Mouse (Mus musculus) layer of hippocampus, adult 11-12 months (tissue): ENCODE measurements around the gene Stra6.

Source experiments
- DNase-seq: peaks from one replicate; pipeline ENCODE4 v3.0.0; 2022; ENCODE audit warnings: low spot score

Stra6 gene

DNA sequence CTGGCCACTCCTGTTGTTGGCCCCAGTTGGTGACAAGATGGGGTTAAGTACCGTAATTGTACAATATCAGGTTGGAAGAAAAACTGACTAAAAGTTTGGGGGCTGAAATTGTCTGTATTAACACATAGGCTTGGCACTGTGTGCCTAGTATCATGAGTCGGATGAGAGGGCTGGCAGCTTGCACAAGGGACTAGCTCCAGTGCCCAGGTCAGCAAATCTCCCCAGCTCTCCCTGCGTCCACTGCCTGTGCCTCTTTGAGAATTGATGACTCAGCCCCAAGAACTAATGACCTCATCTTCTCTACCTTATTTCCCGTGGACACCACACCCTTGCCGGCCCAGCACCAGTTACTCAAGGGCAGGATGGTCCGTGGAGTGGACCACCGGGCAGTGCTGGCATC is 13.7 kb upstream of the Stra6 start:
- DNase-seq, result no peak

DNA sequence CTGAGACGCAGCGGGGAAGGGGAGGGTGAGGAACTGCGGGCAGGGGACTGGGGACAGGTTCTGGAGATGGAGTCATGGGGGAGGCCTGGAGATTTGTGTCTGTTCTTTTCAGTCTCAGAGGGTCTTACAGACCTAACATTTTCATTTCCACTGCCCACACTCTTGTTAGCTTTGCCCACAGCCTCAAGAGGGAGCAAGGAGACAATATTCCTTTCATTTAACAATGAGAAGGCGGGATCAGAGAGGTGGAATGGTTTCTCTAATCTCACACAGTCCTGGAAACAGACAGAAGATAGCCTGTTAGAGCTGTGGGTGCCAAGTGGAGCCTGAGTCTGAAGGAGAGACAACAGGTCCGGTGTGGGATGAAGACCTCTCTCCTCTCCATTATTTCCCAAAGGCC is 11.7 kb upstream of the Stra6 start:
- DNase-seq, result peak; percentile 25

DNA sequence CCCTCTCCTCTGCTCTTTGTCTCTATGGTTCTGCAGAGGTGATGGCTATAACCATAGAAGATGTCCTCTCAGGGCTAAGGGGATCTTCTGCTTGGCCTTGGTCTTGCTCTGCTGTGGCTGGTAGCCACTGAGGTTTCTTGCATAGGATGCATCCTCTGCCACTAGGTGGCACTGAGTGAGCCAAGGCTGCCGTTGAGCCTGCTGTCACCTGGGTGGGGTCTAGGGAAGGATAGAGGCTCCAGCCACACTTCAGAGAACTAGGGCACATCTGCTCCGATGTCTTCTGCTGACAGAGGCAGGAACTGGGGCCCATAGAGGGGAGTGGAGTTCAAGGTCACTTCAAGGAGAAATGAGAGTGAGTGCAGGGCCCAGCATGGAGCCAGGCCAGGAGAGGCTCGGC is 10.5 kb upstream of the Stra6 start:
- DNase-seq, result peak; percentile 75

DNA sequence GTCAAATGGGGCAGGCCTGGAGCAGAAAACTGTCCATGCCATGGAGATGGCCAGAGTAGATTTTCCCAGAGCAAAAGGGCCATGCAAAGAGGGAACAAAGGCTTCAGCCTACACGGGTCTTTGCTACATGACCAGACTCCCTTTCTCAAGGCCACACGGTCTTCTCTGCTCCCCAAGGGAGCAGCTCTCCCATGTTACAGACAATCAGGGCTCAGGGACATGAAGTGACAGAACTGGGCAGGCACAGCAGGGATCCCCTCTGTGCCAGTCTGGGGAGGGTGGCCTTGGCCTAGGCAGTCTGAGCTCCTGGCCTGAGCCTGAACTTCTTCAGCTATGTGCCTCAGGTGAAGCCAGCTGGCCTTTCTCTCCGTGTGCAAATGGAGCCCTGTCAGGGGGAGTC is 10.0 kb upstream of the Stra6 start:
- no peak for DNase-seq

DNA sequence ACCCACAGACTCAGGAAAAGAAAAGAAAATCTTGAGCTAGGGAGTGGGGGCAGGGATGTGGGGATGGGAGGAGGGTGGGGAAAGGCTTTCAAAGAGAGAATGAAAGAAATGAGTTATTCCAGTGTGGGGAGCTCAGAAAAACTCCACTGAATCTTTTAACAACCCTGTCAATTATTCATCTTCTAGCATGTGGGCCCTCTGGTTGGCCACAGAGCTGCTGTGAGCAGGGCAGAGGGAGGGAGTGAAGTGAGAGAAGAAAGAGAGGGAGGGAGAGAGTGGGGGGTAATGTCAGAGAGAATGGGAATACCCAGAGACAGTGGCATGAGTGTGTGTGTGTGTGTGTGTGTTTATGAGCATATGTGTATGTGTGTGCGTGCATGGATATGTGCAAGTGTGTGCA is 9.6 kb upstream of the Stra6 start:
- DNase-seq, result no peak

DNA sequence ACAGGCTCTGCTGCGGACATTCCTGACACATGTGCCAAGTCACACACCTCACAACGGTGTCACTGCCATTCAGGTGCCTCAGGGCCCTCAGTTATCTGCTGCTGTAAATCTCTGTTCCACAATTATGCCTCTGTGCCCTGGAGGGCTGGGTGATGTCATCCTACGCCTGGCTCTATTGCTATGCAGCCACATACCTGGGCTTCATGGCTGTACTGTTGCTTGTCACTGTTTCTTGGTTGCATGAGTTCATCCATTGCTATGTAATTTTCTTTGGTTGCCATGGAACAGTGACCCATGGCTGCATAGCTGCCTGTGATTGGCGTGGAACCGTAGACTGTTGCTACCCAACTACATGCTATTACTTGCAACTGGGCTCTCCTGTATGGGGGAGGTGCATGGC is 7.9 kb upstream of the Stra6 start:
- DNase-seq, result no peak

DNA sequence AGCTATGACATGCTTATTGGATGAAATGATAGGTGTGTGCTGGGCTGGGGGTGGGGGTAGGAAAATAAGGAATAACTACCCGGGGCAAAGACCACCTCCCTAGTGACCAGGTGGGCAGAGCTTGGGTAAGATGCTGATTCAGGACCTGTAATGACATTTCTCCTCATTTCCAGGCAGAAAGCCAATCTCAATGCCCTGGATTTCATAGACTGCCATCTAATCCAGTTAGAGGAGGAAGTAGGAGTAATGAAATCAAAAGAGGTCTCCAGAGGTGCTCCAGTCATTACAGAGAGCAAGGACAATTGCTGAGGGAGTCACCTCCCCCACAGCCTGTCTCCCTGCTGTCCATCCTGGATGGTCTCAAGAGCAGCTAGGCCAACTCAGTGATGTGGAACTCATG is 3.7 kb upstream of the Stra6 start:
- DNase-seq, result no peak

DNA sequence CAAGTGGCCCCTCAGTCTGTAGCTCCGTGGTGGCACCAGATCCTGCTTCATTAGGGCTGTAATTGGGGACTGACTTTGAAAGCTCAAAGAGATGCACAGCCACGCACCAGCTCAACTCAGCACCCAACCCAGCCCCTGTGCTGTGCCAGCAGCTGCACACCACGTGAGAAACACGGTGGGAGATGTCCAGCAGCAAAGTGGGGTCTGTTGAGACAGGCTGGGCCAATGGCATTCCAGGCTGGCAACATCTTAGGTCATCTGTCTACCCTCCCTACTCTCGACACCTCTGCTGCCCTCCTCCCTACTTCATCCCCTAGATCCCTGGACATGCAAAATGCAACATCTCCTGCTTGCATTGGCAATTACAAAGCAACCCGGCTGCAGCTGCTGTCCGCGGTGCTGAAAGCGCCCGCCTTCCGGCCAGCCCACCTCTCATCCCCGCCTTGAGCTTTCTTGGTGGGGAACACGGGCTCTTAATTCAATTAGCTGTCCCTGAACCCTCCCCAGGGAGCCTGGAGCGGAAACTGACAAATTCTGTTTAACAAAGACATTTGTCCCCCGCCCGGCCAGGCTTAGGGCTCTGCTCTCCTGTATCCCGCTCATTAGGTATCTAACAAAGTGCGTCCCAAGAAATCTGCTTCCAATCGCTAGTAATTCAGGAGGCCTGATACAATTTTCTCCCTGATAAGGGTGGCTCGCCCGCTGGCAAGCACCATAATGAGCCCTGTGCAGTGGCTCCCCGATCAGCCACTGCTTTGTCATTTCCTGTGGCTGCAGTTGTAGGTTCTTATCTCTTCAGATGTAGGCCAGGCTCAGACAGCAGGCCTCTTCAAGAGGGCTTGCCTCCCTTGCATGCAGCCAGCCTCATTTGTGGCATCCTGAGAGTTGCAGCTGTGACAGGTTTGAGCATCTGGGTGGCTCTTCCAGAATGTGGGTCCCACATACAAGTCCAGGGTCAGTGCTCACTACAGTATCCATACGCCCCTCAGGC is 2.6 kb upstream of the Stra6 start:
- DNase-seq, result no peak

DNA sequence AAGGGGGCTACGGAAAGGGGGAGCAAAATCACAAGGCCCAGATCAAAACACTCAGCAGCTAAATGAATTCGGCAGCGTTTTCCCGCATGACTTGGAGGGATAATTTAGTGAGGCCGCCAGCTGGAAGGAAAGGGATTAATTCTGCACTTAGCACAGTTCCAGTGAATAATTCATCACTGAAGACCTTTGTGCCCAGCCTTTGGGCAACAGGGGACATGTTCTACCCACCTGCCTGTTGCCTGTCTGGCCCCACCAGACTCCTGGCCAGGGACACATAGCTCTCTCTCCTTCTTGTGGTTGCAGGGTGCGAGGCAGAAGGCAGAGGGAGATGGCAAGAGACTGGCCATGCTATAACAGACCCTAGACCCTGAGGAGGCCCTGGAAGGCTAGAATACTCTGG is 1.9 kb downstream of the Stra6 start:
- no peak for DNase-seq

DNA sequence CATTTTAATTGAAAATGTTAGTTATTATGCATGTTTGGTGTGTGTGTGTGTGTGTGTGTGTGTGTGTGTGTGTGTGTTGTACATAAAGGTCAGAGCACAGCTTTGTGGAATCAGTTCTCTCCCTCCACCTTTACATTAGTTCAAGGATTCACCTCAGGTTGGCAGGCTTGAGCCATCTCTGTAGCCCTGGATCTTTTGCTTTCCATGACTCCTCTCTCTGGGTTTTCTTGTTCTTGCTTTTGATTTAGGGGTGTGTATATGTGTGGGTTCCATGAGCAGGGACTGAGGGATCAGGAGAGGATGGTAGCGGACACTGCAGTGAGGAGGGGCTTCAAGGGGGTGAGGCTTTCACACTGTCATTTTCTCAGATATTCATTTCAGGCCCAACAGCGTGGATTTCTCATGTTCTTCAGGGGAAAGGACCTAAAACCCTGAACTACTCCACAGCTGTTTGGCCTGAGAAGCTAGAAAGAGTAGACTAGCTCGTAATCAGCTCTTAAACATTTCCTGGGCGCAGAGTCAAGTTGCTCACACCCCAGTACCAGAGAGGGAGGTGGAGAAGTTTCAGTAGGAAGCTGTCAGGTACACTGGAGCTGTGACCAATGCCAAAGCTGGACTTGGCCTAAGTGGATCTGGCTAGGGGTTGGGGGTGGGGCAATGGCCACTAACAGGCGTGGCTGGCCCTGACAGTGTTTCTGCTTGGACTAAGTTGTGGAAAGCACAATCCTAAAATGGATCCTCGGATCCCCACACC is 2.6 kb downstream of the Stra6 start:
- DNase-seq, result no peak

DNA sequence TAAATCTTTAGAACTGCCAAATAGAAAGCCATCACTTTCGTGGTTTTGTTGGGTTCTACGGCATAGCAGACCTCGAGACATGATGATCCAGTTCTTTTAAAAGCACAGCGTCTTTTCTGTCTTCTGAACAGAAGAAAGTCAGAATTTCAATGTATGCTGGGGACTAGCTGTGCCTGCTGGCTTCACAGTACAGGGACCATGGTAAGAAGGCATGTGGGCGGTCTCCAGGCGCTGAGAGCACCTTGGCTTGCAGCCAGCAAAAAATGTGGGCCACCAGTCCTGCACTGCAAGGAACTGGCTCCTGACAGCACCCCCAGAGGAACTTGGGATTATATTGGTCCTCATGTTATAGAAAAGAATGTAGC is 3.1 kb downstream of the Stra6 start:
- DNase-seq, result peak; percentile 72

DNA sequence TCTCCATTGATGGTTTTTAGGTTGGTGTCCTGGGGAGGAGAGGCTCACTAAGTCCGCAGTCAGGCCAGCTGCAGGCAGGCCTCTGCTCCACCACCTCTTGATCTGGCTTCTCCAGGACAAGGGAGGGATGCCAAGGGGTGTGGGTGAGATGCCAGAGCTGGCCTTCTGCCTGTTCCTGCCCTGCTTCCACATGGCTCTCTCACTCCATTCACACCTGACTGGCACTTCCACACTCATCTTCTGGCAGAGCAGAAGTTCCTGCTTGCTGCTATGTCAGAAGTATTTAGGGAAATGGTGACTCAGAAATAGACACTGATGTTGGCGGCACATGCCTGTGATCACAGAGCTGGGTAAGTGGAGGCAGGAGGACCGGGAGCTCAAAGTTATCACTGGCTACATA is 4.0 kb downstream of the Stra6 start:
- no peak for DNase-seq

DNA sequence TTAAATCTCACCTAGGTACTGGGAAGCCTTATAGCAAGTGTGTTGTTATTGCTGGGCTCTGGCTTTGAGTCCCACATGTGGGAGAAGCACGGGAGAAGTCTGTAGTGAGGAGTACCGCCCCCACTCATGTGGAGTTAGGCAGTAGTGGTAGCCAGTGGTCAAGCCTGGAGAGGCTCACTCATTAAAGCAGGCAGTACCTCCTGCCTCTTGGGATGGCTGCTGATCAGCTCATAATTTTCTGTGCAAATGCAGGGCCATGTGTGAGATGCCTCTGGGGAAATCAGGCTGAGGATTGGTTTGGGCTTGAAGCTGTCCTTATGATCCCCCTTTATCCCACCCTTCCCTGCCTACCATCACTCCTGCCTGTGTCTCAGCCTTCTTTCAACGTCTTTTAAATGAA is 11.0 kb downstream of the Stra6 start:
- no peak for DNase-seq

DNA sequence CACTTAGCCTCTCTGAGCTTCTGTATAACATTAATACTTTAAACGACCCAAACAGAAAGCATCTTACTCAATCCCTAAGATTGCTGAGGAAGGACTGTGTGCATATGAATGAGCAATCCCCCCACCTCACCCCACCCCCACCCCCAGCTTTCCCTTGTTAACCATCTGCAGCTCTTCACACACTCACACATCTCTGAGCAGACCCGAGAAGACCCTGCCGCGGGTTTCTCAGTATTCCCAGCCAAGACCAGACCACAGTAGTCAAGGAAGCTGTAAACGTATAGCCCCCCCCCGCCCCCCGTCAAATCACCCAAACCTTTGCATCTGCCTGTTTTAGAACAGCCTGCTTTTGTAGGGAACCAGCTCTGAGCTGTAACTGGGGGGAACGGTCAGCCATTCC is 21.0 kb downstream of the Stra6 start:
- no peak for DNase-seq

DNA sequence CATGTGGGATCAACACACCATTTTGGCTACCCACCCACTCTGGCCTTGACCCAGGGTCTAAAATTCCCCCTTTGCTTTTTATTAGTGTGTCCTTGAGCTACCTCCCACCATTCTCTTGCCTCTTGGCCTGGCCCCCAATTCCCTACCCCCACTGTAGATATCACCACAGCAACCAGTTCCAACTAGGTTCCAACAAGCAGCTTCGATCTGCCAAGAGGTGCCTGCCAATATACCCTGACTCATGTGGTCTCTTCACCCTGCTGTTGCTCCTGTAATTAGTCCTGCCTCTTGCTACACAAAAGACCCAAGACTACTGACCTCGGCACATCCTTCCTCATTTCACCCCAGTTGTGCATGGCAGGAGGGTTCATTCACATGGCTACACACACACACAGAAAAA is 21.5 kb downstream of the Stra6 start:
- DNase-seq, result peak; percentile 74

DNA sequence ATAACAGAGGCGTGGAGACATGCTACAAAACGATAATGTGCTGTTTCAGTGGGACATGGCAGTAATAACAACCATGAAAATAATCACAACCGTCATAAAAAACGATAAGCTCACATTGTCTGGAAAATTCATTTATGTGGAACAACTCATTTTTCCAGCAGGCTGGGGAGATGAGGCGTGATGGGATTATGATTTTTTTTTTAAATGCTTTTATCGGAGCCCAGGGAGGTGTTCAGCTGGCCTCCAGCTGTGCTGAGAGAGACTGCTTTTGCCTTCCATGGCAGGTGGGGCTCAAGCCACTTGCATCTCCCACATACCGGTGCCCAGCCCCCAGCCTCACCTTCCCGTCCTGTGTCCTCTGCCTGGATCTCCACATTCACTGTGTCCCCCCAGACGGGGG is 22.6 kb downstream of the Stra6 start:
- DNase-seq, result no peak

DNA sequence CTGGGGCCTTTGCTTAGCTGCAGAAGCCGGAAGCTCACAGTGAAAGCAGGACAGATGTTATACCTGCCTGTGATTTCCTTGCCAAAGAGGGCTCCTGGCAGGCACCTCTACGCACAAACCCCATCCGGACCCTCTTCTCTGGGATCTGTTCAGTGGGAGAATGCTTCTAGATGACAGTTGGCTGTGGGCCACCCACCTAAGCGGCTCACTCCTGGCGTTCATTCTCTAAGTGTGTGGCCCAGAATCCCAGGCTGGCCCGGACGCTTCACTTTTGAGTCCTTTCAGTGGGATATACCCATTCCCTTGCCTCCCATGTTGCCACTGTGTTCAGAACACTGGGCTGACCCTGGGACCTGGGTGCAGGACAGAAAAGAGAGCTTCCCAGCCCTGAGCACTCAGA is 23.3 kb downstream of the Stra6 start:
- no peak for DNase-seq

DNA sequence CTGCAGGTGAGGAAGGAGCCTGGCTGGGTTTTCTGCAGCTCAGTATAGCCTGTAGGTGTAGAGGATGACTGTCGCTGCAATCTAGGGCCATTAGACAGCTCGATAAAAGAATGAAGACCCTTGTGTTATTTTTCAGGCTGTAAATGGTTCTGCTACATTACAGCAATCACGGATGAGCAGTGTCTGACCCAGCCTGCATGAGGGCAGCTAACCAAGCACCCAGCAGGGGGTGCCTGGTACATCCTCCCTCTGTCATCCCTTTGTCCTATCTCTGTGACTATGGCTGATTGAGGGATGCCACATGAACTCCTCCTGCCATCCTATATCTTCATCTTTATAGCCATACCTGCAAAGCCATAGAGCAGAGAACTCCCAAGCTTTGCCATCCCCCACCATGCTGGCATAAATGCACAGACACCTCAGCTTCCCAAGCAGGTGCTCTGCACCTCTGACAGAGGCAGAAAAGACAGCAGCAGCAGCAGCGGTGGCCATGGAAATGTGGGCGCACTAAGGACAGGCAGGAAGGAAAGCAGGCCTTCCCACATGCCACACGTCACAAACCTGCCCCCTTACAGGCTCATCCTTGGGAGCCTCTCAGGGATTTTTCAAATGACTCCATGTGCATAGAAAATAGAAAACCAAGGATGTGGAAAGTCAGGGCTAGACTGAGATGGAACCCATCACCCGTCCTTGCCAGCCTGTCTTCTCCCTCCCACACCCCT is 23.9 kb downstream of the Stra6 start:
- DNase-seq, result no peak

DNA sequence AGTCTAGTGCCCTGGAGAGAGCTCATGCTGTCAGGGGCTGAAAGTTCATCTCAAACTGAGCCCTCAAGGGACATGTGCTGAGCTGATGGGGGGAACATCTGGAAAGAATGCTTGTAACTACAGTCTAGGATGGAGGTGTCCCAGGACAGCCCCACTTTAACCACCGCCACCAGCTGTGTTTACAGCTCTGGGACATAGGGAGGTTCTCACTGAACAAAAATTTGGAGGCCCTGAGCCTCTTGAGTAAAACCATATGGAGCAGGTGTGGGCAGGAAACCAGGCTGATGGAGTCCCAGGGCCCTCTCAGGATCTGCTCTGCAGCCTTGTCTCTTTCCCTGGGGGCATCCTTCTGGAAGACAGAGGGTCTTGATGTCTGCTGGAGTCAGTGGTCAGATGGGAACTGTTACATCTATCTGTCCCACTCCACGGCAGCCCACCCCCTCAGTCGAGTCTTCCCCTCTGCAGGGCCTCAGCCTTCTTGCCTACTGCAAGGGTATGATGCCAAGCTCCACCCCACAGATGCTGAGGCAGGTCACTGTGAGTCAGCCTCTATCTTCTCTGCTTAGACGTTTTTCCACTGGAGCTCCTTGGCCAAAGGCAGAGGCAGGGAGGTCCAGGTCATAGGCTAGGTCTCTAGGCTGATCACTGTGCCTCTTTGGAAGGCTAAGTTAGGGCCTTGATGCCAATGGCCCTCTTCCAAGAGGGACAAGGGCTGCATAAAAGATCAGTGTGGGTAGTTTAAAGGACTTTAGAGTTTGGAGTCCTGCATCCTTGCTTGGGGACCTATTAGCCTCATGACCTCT is 28.2 kb downstream of the Stra6 start:
- DNase-seq, result no peak

DNA sequence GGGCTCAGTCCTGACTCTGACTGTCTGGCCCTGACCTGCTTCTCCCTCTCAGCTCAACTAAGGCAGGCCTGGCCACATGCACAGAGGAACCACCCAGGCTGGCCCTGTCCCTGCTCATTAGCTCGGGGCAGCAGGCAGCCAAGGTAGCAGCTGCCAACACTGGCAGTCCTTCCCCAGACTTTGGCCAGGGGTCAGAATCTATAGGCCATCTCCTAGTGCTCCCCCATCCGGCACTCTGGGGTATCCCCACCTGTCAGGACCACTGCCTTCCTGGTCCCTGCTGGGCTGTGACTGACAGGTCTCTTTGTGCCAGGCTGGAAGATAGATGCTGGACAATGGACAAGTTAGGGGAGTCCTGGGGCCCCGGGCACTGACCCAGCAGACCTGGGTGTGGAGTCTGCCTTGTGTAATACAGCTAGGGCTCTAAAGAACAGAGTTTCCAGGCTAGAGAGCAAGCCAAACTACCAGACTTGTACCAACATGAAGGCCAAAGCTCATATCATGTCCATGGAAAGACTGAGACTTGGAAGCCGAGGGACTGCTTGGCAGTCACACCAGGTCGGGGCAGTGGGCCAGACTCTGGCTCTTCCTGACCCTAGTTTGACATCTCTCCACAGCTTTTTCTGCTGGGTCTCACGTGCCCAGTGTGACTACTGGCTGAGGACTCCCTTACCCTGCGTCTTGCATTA is 29.1 kb downstream of the Stra6 start:
- DNase-seq, result no peak

DNA sequence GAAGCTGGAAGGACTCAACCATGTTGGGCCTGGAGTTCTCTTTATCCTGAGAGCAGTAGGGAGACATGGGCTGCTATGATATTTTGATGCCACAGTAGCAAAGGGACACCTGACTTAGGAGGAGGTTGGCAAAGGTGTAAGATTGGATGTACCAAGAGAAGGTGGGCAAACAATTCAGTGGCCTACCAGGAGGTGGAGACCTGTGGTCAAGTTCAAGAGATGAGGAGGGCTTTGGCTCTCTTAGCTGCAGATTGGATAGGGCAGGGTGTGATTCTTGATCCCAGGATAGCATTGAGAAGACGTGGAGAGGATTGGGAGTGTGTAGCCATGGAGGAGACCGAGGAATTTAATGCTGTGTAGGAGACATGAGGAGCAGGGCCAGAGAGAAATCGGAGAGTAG is 30.2 kb downstream of the Stra6 start:
- no peak for DNase-seq
